Mouse (Mus musculus) urinary bladder, adult 2 months (tissue): ENCODE measurements around the gene Barhl1. TPM values are rescaled to one million over a fixed set of nuclear protein-coding genes. Genes with fewer than 3 reads are reported as not detected.

Experiments used
- DNase-seq: peaks from one replicate; pipeline ENCODE4 v3.0.0; 2022; ENCODE audit warnings: low spot score
- polyA plus RNA-seq: library from polyadenylated mRNA; depleted of rRNA; stranded (reverse); fragments of >200 nt; gene quantifications from 2 replicates; pipeline ENCODE4 v1.2.3, GENCODE M21; 2012; rRNA removed

The Barhl1 gene
- polyA plus RNA-seq: 0.06 TPM in 1 of 2 replicates, not detected in the other

GRCm38 (mm10) chr2:28916513-28916865, at the start of gene Barhl1:
Gene Barhl1 (minus strand): TSS chr2:28916668.
- no peak for DNase-seq

DNA sequence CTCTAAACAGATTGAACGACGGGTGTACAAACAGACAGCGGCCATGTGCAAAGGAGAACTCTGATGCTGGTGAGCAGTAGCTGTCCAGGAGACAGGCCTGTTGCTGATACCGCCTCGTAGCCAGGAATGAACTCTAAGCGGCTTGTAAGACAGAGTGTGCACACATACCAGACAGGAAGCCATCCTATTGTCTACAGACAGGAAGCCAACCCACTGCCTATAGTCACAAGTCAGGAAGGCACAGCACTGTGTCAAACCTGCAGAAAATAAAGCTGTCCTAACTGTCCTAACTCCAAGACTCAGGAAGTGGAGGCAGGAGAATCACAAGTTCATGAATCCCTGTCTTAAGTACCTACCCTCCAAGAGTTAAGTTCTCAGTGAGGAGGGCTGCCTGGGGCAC, 47.1 kb upstream of the Barhl1 start:
- no peak for DNase-seq

DNA sequence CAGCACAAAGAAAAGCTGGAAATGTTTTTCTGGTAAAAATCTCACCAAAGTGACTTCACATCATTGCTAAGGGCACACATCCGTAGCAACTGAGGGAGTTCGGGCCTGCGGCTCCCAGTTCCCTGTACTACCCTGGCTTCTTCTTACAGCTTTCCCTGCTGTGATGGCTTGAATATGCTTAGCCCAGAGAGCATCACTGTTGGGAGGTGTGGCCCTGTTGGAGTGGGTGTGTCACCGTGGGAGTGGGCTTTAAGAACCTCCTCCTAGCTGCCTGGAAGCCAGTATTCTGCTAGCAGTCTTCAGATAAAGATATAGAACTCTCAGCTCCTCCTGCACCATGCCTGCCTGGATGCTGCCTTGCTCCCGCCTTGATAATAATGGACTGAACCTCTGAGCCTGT, 45.2 kb upstream of the Barhl1 start:
- DNase-seq: no peak

GRCm38 (mm10) chr2:28961024-28961585, 44.6 kb upstream of the Barhl1 start:
- no peak for DNase-seq

- DNase-seq: no peak
Observed at GRCm38 (mm10) chr2:28956874-28957273, 40.4 kb upstream of the Barhl1 start.

DNA sequence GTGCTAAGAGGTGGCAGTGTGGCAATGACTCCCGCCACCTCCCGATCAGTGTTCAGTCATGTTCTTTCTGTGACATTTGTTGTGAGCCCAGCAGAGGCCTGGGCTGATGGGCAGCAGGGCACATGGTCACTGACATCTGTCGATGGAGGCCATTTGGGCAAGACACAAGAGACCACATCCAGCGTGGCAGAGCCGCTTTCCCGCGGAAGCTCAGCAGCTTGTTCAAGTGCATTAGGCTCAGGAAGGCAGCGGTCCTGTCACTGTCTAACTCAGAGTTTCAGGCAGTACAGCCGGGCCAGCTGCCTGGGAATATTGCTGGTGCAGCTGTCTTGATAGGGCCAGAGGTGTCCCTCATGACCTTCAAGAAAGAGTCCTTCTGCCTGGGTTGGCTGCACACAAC, 38.1 kb upstream of the Barhl1 start:
- no peak for DNase-seq

GRCm38 (mm10) chr2:28952981-28953380, 36.5 kb upstream of the Barhl1 start:
- DNase-seq: no peak

DNA sequence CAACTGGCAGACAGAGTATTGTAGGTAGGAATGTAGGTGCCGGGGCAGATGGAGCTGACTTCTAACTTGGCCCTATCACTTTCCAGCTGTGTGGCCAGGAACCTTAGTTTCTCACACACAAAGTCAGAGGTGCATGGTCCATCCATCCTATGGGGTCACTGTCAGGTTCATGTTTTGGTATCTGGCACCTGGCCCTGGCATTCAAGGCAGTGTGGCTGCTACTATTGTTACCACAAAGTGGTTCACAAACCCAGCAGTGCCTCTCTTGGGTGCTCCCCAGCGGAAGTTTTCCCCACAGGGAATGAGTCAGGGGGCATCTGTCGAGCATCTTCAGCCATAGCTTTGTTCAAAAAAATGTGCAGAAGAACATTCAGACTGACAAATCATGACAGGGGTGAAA, 29.8 kb upstream of the Barhl1 start:
- DNase-seq: no peak

DNA sequence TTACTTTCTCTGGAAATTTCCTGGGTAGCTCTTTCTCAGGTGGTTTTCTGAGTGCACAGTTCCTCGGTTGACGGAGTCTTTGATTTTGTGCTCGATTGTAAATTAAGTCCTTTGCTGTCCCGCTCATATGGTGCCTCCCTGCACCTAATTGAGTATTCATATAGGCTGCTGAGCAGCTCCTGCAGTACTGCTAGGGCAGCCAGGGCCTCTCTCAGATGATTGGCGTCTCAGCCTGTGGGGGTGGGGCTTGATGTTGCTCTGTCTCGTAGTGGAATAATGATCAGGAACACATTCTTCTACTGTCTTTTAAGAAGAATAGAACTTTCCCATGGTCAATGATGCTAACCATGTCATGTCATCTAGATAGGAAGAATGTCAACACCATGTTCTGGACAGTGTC, 28.9 kb upstream of the Barhl1 start:
- no peak for DNase-seq

- no peak for DNase-seq
Observed at GRCm38 (mm10) chr2:28943666-28944516, 27.4 kb upstream of the Barhl1 start.

- DNase-seq: no peak
Observed at GRCm38 (mm10) chr2:28938997-28939396, 22.5 kb upstream of the Barhl1 start.

DNA sequence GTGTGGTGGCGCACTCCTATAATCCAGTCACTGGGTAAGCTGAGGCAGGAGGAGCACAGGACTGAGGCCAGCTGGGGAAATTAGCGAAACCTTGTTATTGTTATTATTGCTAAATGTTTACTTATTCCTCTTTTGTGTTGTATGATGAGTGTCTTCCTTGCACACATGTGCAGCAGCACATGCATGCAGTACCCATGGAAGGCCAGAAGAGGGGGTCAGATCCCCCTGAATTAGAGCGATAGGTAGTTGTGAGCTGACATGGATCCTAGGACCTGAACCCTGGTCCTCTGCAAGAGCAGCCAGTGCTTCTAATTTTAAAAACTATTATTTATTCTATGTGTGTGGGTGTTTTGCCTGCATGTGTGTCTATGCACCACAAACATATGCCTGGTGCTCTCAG, 14.1 kb upstream of the Barhl1 start:
- no peak for DNase-seq

GRCm38 (mm10) chr2:28923912-28924311, 7.4 kb upstream of the Barhl1 start:
- peak; percentile 34 for DNase-seq

DNA sequence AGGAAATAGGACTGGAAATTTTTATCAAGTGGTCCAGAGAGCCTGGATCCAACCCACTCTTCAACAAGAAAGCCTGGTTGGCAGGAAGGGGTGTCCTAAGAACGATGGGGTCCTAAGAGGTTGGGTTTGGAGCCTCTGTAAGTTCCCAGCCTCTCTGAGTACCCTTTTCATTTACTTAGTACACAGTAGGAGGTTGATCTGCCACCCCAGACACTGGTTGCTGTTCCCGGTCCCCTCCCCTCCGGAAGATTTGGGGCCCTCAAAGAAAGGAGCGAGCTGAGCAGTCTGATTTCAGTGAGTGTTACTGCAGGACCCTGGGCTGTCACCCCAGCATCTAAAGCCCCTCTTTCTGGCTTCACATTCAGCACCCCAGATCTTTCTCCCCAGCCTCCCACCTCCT, 2.5 kb upstream of the Barhl1 start:
- no peak for DNase-seq

DNA sequence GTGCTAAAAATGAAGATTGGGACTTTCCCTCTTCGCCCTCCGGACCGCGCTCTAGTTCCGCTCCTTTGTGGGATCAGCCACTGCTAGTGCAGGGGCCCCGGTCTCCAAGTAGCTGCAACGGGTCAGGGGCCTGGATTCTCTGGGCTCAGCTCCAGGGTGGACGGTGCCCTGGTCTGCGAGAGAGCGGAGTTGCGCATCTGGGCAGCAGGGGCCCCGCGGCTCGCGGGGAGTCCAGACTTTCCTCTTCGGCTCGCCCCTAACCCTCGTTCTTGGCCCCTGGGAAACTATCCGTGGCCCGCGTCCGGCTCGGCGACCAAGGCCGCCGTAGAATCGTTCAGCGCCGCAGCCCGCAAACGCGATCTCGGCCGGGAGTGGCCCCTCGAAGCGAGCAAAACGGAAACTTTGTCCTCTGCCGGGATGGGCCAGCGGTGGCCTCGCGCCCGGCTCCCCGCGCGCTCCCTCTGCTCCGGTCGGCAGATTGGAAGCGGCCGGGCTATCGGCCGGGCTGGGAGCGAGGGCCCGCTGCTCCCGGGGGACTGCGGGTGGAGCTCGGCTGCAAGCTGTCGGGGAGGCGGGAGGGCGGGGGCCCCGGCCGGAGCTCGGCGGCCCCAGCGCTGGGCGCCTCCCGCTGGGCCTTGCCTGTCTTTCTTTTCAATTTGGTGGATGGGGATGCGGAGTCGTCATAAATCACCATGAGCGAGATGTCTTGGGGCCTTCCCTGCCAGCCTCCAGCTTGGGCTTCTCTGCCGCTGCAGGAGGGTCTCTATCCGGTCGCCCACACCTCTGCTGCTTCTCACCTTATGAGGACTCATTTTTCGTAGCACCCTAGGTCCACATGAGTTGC, 1.3 kb upstream of the Barhl1 start:
- no peak for DNase-seq

GRCm38 (mm10) chr2:28917156-28917517, 669 bp upstream of the Barhl1 start:
- DNase-seq: no peak

DNA sequence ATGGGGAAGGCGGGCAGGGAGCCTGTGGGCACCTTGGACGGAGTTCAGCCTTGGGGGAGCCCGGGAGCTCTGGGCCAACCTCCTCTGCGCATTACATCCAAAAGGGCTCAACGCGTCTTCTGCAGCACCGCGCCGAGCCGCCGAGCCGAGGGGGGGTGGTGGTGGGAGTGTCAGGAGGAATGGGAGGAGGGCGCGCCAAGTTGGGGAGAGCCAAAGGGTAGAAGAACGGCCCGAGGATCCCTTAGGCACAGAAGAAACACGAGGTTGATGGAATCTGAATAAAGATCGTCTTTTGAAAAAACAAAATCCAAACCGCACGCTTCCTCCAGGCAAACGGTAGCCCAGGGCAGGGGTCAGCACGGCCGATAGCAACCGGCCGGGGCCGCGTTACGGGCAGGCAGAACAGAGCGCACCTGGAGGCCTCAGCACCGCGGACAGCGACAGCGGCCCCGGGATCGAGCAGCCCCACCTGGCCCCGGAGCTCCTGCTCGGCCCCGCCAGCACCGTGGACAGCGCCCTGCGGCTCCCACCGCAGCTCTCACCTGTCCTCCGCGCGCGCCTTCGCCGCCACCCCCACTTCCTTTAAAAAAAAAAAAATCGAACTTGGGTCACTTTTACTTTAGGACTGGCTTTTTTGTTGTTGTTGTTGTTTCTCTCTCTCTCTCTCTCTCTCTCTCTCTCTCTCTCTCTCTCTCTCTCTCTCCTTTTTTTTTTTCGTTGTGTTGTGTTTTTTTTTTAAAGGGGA, 528 bp downstream of the Barhl1 start:
- DNase-seq: peak; percentile 69

GRCm38 (mm10) chr2:28915104-28915738, 1.2 kb downstream of the Barhl1 start:
- DNase-seq: no peak

DNA sequence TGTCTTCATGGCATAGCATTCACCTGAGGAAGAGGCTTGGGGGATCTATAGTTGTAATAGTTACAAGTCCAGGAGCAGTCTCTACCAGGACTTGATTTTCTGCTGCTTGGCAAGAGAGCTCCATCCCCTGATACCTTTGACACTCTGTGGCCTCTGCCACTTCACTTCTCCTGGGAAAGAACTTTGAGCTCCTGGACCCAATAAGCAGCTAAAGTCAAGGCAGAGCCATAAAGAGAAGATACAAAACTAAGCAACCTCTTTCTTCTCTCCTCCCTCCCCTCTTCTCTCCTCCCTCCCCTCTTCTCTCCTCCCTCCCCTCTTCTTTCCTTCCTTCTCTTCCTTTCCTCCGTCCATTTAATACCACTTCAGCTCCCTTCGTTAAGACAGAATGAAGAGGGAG, 2.3 kb downstream of the Barhl1 start:
- DNase-seq: no peak

- no peak for DNase-seq
Observed at GRCm38 (mm10) chr2:28912961-28913360, 3.5 kb downstream of the Barhl1 start.

DNA sequence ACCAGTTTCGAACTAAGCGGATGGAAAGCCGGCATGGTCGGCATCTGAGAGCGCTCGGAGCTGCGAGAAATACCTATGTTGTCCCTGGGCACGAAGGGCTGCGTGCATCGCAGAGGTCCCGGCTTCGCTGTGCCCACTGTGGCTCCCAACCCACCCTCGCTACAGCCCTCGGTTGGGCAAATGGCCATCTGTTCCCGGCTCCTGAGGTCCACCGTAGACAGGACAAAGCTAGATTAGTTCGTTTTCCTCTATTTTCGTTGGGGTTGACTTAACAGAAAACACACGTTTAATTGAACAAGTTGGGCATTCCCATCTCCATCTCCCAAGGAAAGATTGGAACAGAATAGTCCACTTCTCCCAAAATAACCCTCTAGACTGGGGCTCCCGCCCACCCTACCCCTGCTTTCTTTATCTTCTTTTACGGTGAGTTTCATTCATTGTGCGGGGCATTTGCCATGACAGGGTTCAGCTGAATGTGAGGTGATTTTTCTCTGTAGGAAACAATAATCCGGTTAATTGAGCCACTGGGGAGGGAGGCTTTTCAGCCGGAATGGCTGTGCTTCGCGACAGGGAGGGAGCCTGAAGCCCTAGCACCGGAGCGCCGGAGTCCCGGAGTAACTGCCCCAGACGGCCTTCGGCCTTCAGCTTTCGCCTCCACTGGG, 4.3 kb downstream of the Barhl1 start:
- DNase-seq: no peak
